Mouse (Mus musculus): ENCODE measurements at regions not wholly inside any gene's neighbourhood (a gene's known extent, or its start where the extent isn't known, plus 50 kb on each side); places are given as distances from the start of the nearest gene placed in this dataset.

GRCm38 (mm10) chr10:48149875-48150274 lies 1638.7 kb downstream of the Grik2 start:
- DNase-seq (ENCODE audit: low read depth): no peak
- no peak for TF ChIP-seq CTCF (IDR thresholded peaks at IDR 0.05; ENCODE audit: borderline replicate concordance, extremely low read depth, insufficient read depth, insufficient read length)
- no peak for TF ChIP-seq POLR2A (IDR thresholded peaks at IDR 0.05; ENCODE audit: borderline replicate concordance, extremely low read depth, insufficient read depth, insufficient read length, poor library complexity, severe bottlenecking)

- peak; percentile 75 for DNase-seq (ENCODE audit: low read depth)
These were observed 1652.9 kb downstream of the Grik2 start for GRCm38 (mm10) chr10:48135708-48136107.

More at GRCm38 (mm10) chr10:48135708-48136107, 1652.9 kb downstream of the Grik2 start:
- no peak for TF ChIP-seq POLR2A (IDR thresholded peaks at IDR 0.05; ENCODE audit: borderline replicate concordance, extremely low read depth, insufficient read depth, insufficient read length, poor library complexity, severe bottlenecking)

All from brain, embryonic 14.5 days (tissue).